Mouse (Mus musculus): Measurements from ENCODE around the gene Rmnd5a. TPM values are rescaled to one million over a fixed set of nuclear protein-coding genes. Genes with fewer than 3 reads are reported as not detected.
"Not testable (repeated sequence)": the region's sequence is repeated elsewhere in the genome, so short reads cannot be mapped to it uniquely, and the experiment has no call there.

Gene Rmnd5a
- polyA plus RNA-seq, 1 experiment = 59.1 TPM

- Histone ChIP-seq H3K27ac (ENCODE audit: insufficient read depth, low read depth, low read length) (no peak overlapping the region), H3K4me3 (ENCODE audit: insufficient read depth, low read length) (no peak overlapping the region), H3K4me1 (ENCODE audit: control insufficient read depth, insufficient read depth, low read length) (peaks cover 9% of the 10 kb centered on the region)
- no peak for TF ChIP-seq POLR2A (IDR thresholded peaks at IDR 0.05; ENCODE audit: borderline replicate concordance, low read depth, low read length)
- no peak for TF ChIP-seq CTCF (IDR thresholded peaks at IDR 0.05; ENCODE audit: low read depth, low read length)
Observed at GRCm38 (mm10) chr6:71475604-71476003, 35.2 kb upstream of the Rmnd5a start.

- TF ChIP-seq POLR2A (IDR thresholded peaks at IDR 0.05; ENCODE audit: borderline replicate concordance, low read depth, low read length) (no peak), CTCF (IDR thresholded peaks at IDR 0.05; ENCODE audit: low read depth, low read length) (no peak)
- H3K4me1 ChIP-seq (ENCODE audit: control insufficient read depth, insufficient read depth, low read length) = peaks cover 9% of the 10 kb centered on the region
- H3K27ac ChIP-seq (ENCODE audit: insufficient read depth, low read depth, low read length) = no peak overlapping the region
- no peak overlapping the region for H3K4me3 ChIP-seq (ENCODE audit: insufficient read depth, low read length)
Observed at GRCm38 (mm10) chr6:71472786-71473185, 32.3 kb upstream of the Rmnd5a start.

DNA sequence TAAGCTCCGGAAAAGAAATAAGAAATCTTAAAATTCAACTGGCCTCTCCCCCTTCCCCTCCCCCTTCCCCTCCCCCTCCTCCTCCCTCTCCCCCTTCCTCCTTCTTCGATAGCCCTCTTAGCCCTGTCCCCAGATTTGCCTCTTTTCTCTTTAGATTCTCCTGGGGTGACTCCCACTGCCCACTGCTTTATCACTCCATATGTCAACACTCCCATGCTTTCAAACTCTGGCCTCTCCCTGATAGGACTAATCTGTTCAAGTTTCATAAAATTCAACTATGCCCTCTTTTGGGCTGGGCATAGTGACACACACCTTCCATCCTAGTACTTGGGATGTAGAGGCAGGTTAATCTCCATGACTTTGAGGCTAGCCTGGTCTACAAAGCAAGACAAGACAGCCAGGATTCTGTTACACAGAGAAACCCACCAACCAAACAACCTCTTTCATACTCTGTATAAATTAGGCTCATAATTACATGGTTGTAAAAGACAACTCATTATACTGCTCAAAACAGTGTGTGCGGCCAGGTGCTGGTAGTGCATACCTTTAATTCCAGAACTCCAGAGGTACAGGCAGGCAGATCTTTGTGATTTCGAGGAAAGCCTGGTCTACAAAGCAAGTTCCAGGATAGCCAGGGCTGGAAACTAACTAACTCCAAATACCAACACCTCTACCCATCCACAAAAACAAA is 31.5 kb upstream of the Rmnd5a start:
- no peak overlapping the region for H3K4me3 ChIP-seq (ENCODE audit: insufficient read depth, low read length)
- H3K4me1 ChIP-seq (ENCODE audit: control insufficient read depth, insufficient read depth, low read length) = peaks cover 8% of the 10 kb centered on the region
- H3K27ac ChIP-seq (ENCODE audit: insufficient read depth, low read depth, low read length) = no peak overlapping the region
- TF ChIP-seq POLR2A (IDR thresholded peaks at IDR 0.05; ENCODE audit: borderline replicate concordance, low read depth, low read length) = no peak
- TF ChIP-seq CTCF (IDR thresholded peaks at IDR 0.05; ENCODE audit: low read depth, low read length) = no peak

- H3K27ac ChIP-seq (ENCODE audit: insufficient read depth, low read depth, low read length) = no peak overlapping the region
- TF ChIP-seq CTCF (IDR thresholded peaks at IDR 0.05; ENCODE audit: low read depth, low read length) (no peak), POLR2A (IDR thresholded peaks at IDR 0.05; ENCODE audit: borderline replicate concordance, low read depth, low read length) (no peak)
Observed at GRCm38 (mm10) chr6:71469291-71469690, 28.9 kb upstream of the Rmnd5a start.

GRCm38 (mm10) chr6:71467766-71468165 is 27.3 kb upstream of the Rmnd5a start:
- no peak for TF ChIP-seq CTCF (IDR thresholded peaks at IDR 0.05; ENCODE audit: low read depth, low read length)
- no peak for TF ChIP-seq POLR2A (IDR thresholded peaks at IDR 0.05; ENCODE audit: borderline replicate concordance, low read depth, low read length)
- peaks cover 3% of the 10 kb centered on the region for H3K4me1 ChIP-seq (ENCODE audit: control insufficient read depth, insufficient read depth, low read length)
- no peak overlapping the region for H3K4me3 ChIP-seq (ENCODE audit: insufficient read depth, low read length)
- no peak overlapping the region for H3K27ac ChIP-seq (ENCODE audit: insufficient read depth, low read depth, low read length)

More at GRCm38 (mm10) chr6:71469291-71469690, 28.9 kb upstream of the Rmnd5a start:
- Histone ChIP-seq H3K4me3 (ENCODE audit: insufficient read depth, low read length) (no peak overlapping the region), H3K4me1 (ENCODE audit: control insufficient read depth, insufficient read depth, low read length) (peaks cover 3% of the 10 kb centered on the region)

DNA sequence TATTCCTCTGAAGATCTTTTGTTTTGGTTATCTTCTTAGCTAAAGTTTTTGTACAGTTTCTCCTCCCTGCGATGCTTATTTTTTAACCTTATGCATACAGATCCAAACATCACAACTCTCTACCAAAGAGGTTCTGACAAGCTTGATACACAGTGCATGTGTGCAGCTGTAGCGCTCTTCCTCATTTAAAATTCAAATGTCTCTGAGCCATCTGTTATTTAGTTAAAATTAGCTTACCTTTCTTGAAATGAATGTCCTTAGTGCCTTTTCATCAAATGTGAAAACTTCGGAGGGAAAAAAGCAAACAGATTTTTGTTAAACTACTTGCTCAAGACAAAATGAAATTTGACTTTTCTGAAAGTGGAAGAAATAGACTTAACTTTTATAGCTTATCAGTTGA is 24.7 kb upstream of the Rmnd5a start:
- Histone ChIP-seq H3K4me1 (ENCODE audit: control insufficient read depth, insufficient read depth, low read length) (peaks cover 3% of the 10 kb centered on the region), H3K27ac (ENCODE audit: insufficient read depth, low read depth, low read length) (no peak overlapping the region), H3K4me3 (ENCODE audit: insufficient read depth, low read length) (no peak overlapping the region)
- TF ChIP-seq CTCF (IDR thresholded peaks at IDR 0.05; ENCODE audit: low read depth, low read length) = no peak
- no peak for TF ChIP-seq POLR2A (IDR thresholded peaks at IDR 0.05; ENCODE audit: borderline replicate concordance, low read depth, low read length)

DNA sequence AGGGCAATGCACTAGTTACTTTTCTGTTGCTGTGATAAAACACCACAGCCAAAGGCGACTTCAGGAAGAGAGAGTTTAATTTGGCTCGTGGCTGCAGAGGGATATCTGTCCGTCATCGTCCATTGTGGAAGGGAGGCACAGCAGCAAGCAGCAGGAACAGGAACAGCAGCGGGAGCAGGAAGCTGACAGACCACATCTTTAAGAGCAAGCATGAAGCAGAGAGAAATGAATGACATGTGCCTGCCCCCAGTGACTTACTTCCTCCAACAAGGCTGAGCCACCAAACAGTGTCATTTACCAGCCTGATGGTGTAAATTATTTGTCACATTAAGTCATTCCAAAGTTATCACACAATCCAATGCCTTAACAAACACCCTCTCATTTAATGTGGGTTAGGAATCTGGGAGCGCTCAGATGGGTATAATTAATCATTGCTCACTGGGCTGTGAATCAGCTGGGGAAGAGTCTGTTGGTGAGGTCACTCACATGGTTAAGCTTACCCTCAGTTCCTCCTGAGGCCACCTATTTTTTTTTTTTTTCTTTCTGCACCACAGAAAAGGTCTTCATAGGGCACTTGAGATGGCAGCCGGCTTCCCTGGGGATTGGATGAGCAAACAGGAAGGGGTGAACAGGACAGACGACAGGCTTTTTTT is 17.6 kb upstream of the Rmnd5a start:
- TF ChIP-seq POLR2A (IDR thresholded peaks at IDR 0.05; ENCODE audit: borderline replicate concordance, low read depth, low read length) (no peak), CTCF (IDR thresholded peaks at IDR 0.05; ENCODE audit: low read depth, low read length) (no peak)
- Histone ChIP-seq H3K4me1 (ENCODE audit: control insufficient read depth, insufficient read depth, low read length) (peaks cover 28% of the 10 kb centered on the region), H3K4me3 (ENCODE audit: insufficient read depth, low read length) (no peak overlapping the region), H3K27ac (ENCODE audit: insufficient read depth, low read depth, low read length) (peak overlapping the region; percentile 72)

DNA sequence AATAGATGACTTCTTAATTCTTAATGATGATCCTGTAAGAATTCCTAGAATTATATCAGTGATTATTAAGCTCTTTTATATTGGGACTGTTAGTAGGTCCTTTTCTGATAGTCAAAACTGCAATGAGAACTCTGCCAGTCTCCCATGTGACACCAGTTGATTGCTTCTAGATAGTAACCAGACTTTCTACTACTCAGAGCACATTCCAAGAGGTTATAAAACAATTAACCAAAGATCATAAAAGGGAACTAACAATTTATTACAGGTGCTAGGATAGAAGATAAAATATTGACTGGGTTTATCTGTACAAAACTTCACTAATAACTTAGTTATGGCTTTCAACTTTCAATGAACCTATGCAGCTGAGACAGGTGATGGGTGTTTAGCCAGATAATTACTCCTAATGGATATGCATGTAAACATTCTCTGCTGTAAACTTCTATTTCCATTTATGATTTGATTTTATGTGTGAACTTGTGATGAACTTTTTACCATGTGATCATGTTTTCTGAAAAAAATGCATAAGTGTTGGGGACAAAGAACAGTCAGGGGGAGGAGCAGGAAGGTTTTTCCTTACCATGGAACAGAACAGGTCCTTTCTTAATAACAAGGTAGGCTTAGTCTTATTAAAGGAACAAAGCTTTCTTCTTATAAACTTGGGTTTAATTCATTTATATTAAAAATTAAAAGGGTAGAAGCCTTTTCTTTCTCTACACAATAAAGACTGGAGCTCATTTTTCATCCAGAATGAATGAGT is 13.7 kb upstream of the Rmnd5a start:
- peaks cover 34% of the 10 kb centered on the region for H3K4me1 ChIP-seq (ENCODE audit: control insufficient read depth, insufficient read depth, low read length)
- H3K27ac ChIP-seq (ENCODE audit: insufficient read depth, low read depth, low read length); H3K4me3 ChIP-seq (ENCODE audit: insufficient read depth, low read length): not testable (repeated sequence)

DNA sequence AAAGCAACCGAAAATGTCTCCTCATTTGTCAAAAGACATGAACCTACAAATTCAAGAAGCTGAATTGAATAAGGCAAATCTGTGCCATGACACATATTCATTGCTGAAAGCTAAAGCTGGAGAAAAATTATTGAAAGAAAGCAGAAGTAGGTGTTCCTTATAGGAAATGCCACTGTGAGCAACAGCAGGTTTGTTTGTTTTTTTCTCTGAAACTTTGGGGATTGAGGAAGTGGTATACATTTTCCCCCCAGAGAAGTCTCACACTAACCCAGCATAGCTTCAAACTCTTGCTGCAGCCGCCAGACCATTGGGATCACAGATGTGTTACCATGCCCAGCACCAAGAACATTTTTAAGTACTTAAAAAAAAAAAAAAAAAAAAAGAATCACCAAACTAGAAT is 12.4 kb upstream of the Rmnd5a start:
- peak overlapping the region; percentile 37 for H3K27ac ChIP-seq (ENCODE audit: insufficient read depth, low read depth, low read length)
- TF ChIP-seq POLR2A (IDR thresholded peaks at IDR 0.05; ENCODE audit: borderline replicate concordance, low read depth, low read length) (no peak), CTCF (IDR thresholded peaks at IDR 0.05; ENCODE audit: low read depth, low read length) (no peak)
- peaks cover 27% of the 10 kb centered on the region for H3K4me1 ChIP-seq (ENCODE audit: control insufficient read depth, insufficient read depth, low read length)
- H3K4me3 ChIP-seq (ENCODE audit: insufficient read depth, low read length) = no peak overlapping the region

DNA sequence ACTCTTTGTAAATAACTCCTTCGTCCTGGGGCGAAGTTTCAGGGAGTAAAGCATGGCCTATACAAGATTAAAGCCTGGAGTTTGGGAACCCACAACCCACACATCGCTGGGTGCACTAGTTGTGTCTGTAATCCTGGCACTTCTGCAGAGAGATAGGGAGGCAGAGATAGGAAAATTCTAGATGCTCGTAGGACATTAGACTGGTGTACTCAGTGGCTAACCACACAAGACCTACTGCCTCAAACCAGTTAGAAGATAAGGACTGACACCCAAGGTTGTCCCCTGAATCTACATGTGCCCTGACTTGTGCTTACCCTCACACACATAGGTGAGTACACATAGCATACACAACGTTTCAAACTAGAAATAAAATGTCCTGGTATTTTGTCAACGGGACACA is 5.1 kb upstream of the Rmnd5a start:
- H3K27ac ChIP-seq (ENCODE audit: insufficient read depth, low read depth, low read length) = no peak overlapping the region
- TF ChIP-seq CTCF (IDR thresholded peaks at IDR 0.05; ENCODE audit: low read depth, low read length) (no peak), POLR2A (IDR thresholded peaks at IDR 0.05; ENCODE audit: borderline replicate concordance, low read depth, low read length) (no peak)
- peaks cover 33% of the 10 kb centered on the region for H3K4me1 ChIP-seq (ENCODE audit: control insufficient read depth, insufficient read depth, low read length)
- H3K4me3 ChIP-seq (ENCODE audit: insufficient read depth, low read length) = no peak overlapping the region
